Mouse (Mus musculus) urinary bladder, postnatal 0 days (tissue): ENCODE data around the gene Wnk2. TPM values are rescaled to one million over a fixed set of nuclear protein-coding genes. Genes with fewer than 3 reads are reported as not detected.

Experiments used
- polyA plus RNA-seq: library from polyadenylated mRNA; unstranded; fragments of >200 nt; fragmentation: Nextera tagmentation; extraction: Ambion mirVana; gene quantifications from 2 replicates; pipeline ENCODE4 v1.2.1, GENCODE M21; 2015

Wnk2 gene
- polyA plus RNA-seq: 3.7 and 3.9 TPM in 2 replicates

GRCm38 (mm10) chr13:49147858-49148226 is at the start of gene Wnk2:
Wnk2 (minus strand) TSS chr13:49148014.

GRCm38 (mm10) chr13:49187288-49188218 is 39.7 kb upstream of the Wnk2 start, which contains the start of gene Ninj1:
Ninj1 (plus strand) TSS chr13:49187485.

Other genes with a start within 250 kb of the Wnk2 start
- 17.7 and 18.8 TPM in 2 replicates for gene Fam120a, start 180.0 kb downstream of the Wnk2 start, polyA plus RNA-seq
- 65.9 and 82.7 TPM in 2 replicates for gene Ninj1, start 39.5 kb upstream of the Wnk2 start, polyA plus RNA-seq
- 112 and 115 TPM in 2 replicates for gene Card19, start 68.0 kb upstream of the Wnk2 start, polyA plus RNA-seq
- gene Susd3, start 100.7 kb upstream of the Wnk2 start, polyA plus RNA-seq: 2.1 and 3.1 TPM in 2 replicates
- gene Fgd3, start 172.3 kb upstream of the Wnk2 start, polyA plus RNA-seq: 2.7 and 2.9 TPM in 2 replicates
- 33.4 and 39.9 TPM in 2 replicates for gene Bicd2, start 193.6 kb upstream of the Wnk2 start, polyA plus RNA-seq